Mouse (Mus musculus) adrenal gland, postnatal 0 days (tissue): ENCODE data around the gene Odam. TPM values are rescaled to one million over a fixed set of nuclear protein-coding genes. Genes with fewer than 3 reads are reported as not detected.

Experiments
- polyA plus RNA-seq: library from polyadenylated mRNA; unstranded; fragments of >200 nt; fragmentation: Nextera tagmentation; extraction: Ambion mirVana; gene quantifications from 2 replicates; pipeline ENCODE4 v1.2.1, GENCODE M21; 2015

Odam gene
- polyA plus RNA-seq: not detected in 2 replicates

GRCm38 (mm10) chr5:87884729-87885128, at the start of gene Odam:
Gene Odam, plus strand, starts transcription at chr5:87885029.

GRCm38 (mm10) chr5:87925372-87925771, 40.5 kb downstream of the Odam start, which contains the start of gene Csn3:
Gene Csn3, plus strand, starts transcription at chr5:87925579.

Other genes starting within 250 kb of the Odam start
- not detected in 2 replicates for gene Csn1s1, start 218.8 kb upstream of the Odam start, polyA plus RNA-seq
- 0.12 TPM in 1 of 2 replicates, not detected in the other for gene Csn2, start 185.4 kb upstream of the Odam start, polyA plus RNA-seq
- gene Csn1s2a, start 110.5 kb upstream of the Odam start, polyA plus RNA-seq: not detected in 2 replicates
- not detected in 2 replicates for gene Csn1s2b, start 76.9 kb upstream of the Odam start, polyA plus RNA-seq
- not detected in 2 replicates for gene Prr27, start 59.3 kb upstream of the Odam start, polyA plus RNA-seq
- 0.22 TPM in 1 of 2 replicates, not detected in the other for gene Csn3, start 40.5 kb downstream of the Odam start, polyA plus RNA-seq
- not detected in 2 replicates for gene 2310003L06Rik, start 84.4 kb downstream of the Odam start, polyA plus RNA-seq
- not detected in 2 replicates for gene Gm28434, start 84.5 kb downstream of the Odam start, polyA plus RNA-seq
- gene Cabs1, start 94.4 kb downstream of the Odam start, polyA plus RNA-seq: not detected in 2 replicates
- not detected in 2 replicates for gene Smr3a, start 117.5 kb downstream of the Odam start, polyA plus RNA-seq
- not detected in 2 replicates for gene Smr2, start 201.5 kb downstream of the Odam start, polyA plus RNA-seq
- not detected in 2 replicates for gene Gm11116, start 226.5 kb downstream of the Odam start, polyA plus RNA-seq